Mouse (Mus musculus): ENCODE measurements around the gene Prss35. TPM values are rescaled to one million over a fixed set of nuclear protein-coding genes. Genes with fewer than 3 reads are reported as not detected.

Prss35 gene
- polyA plus RNA-seq (2014; fragmentation: Nextera tagmentation; extraction: Ambion mirVana): 42.5 and 46.1 TPM in 2 replicates

GRCm38 (mm10) chr9:86742959-86743911, at the start of gene Prss35:
TSS of gene Prss35 (plus strand) at chr9:86743649.
- peaks cover 3% of the 10 kb centered on the region; the same call in 1 of the 2 replicates for H3K27me3 ChIP-seq (ENCODE audit: insufficient read depth, low read length)
- DNase-seq (peak; percentile 65), ATAC-seq (ENCODE audit: insufficient read depth) (peak; percentile 65)
- peak within 1 kb of the TSS; percentile 68 for H3K4me2 ChIP-seq
- peak within 1 kb of the TSS; percentile 54 for H3K9ac ChIP-seq
- peak; percentile 32; the same call in 1 of the 2 replicates for TF ChIP-seq CTCF (IDR thresholded peaks at IDR 0.05; ENCODE audit: low read depth)
- H3K27ac ChIP-seq (ENCODE audit: low read depth): peak within 1 kb of the TSS; percentile 12; the same call in 1 of the 2 replicates
- 4% methylated on average over 19 of the region's 19 CpGs for WGBS
- peaks cover 6% of the 10 kb centered on the region for H3K4me1 ChIP-seq (ENCODE audit: insufficient read depth)
- no peaks in the 10 kb centered on the region for H3K36me3 ChIP-seq (ENCODE audit: insufficient read depth)
- H3K9me3 ChIP-seq (ENCODE audit: low read depth, low read length): no peaks in the 10 kb centered on the region
- H3K4me3 ChIP-seq (ENCODE audit: low read depth, low read length): peak within 1 kb of the TSS; percentile 44

- WGBS: 73% methylated on average over 6 of the region's 6 CpGs
- H3K9ac ChIP-seq: no peak overlapping the region
- no peaks in the 10 kb centered on the region for H3K9me3 ChIP-seq (ENCODE audit: low read depth, low read length)
- H3K4me2 ChIP-seq: no peak overlapping the region
- H3K27ac ChIP-seq (ENCODE audit: low read depth): no peak overlapping the region
- H3K4me3 ChIP-seq (ENCODE audit: low read depth, low read length): no peak overlapping the region
- ATAC-seq (ENCODE audit: insufficient read depth): no peak
- H3K27me3 ChIP-seq (ENCODE audit: insufficient read depth, low read length): no peaks in the 10 kb centered on the region
- H3K4me1 ChIP-seq (ENCODE audit: insufficient read depth): no peaks in the 10 kb centered on the region
- no peak for DNase-seq
- no peaks in the 10 kb centered on the region for H3K36me3 ChIP-seq (ENCODE audit: insufficient read depth)
- TF ChIP-seq CTCF (IDR thresholded peaks at IDR 0.05; ENCODE audit: low read depth): no peak
These were observed 49.5 kb upstream of the Prss35 start for GRCm38 (mm10) chr9:86693935-86694334.

- H3K9ac ChIP-seq: no peak overlapping the region
- peak overlapping the region; percentile 83 for H3K4me2 ChIP-seq
- no peaks in the 10 kb centered on the region for H3K27me3 ChIP-seq (ENCODE audit: insufficient read depth, low read length)
- H3K4me1 ChIP-seq (ENCODE audit: insufficient read depth): no peaks in the 10 kb centered on the region
- DNase-seq (no peak), ATAC-seq (ENCODE audit: insufficient read depth) (no peak)
- no peaks in the 10 kb centered on the region for H3K36me3 ChIP-seq (ENCODE audit: insufficient read depth)
- 88% methylated on average over 7 of the region's 7 CpGs for WGBS
- no peak for TF ChIP-seq CTCF (IDR thresholded peaks at IDR 0.05; ENCODE audit: low read depth)
- H3K9me3 ChIP-seq (ENCODE audit: low read depth, low read length): no peaks in the 10 kb centered on the region
- peak overlapping the region; percentile 69 for H3K4me3 ChIP-seq (ENCODE audit: low read depth, low read length)
- no peak overlapping the region for H3K27ac ChIP-seq (ENCODE audit: low read depth)
These were observed 48.8 kb upstream of the Prss35 start for GRCm38 (mm10) chr9:86694644-86695043.

GRCm38 (mm10) chr9:86695199-86695817, 48.1 kb upstream of the Prss35 start:
- ATAC-seq (ENCODE audit: insufficient read depth) (peak; percentile 67), DNase-seq (peak; percentile 43)
- H3K4me1 ChIP-seq (ENCODE audit: insufficient read depth): no peaks in the 10 kb centered on the region
- peak overlapping the region; percentile 78 for H3K9ac ChIP-seq
- H3K36me3 ChIP-seq (ENCODE audit: insufficient read depth): no peaks in the 10 kb centered on the region
- H3K27ac ChIP-seq (ENCODE audit: low read depth): peak overlapping the region; percentile 63; the same call in 1 of the 2 replicates
- H3K4me2 ChIP-seq: peak overlapping the region; percentile 83
- no peak for TF ChIP-seq CTCF (IDR thresholded peaks at IDR 0.05; ENCODE audit: low read depth)
- no peaks in the 10 kb centered on the region for H3K9me3 ChIP-seq (ENCODE audit: low read depth, low read length)
- H3K4me3 ChIP-seq (ENCODE audit: low read depth, low read length): peak overlapping the region; percentile 69
- 1% methylated on average over 56 of the region's 56 CpGs for whole genome bisulfite sequencing
- H3K27me3 ChIP-seq (ENCODE audit: insufficient read depth, low read length): no peaks in the 10 kb centered on the region

GRCm38 (mm10) chr9:86695818-86696261, 47.6 kb upstream of the Prss35 start, which contains the start of gene Me1:
TSS of gene Me1 (minus strand) at chr9:86695953.
- 2% methylated on average over 30 of the region's 46 CpGs for WGBS
- Histone ChIP-seq H3K27me3 (ENCODE audit: insufficient read depth, low read length) (no peaks in the 10 kb centered on the region), H3K4me1 (ENCODE audit: insufficient read depth) (no peaks in the 10 kb centered on the region), H3K4me3 (ENCODE audit: low read depth, low read length) (peak within 1 kb of the TSS; percentile 69), H3K9me3 (ENCODE audit: low read depth, low read length) (no peaks in the 10 kb centered on the region), H3K9ac (peak within 1 kb of the TSS; percentile 78), H3K27ac (ENCODE audit: low read depth) (peak within 1 kb of the TSS; percentile 63; the same call in 1 of the 2 replicates), H3K36me3 (ENCODE audit: insufficient read depth) (no peaks in the 10 kb centered on the region), H3K4me2 (peak within 1 kb of the TSS; percentile 83)
- DNase-seq: peak; percentile 68
- ATAC-seq (ENCODE audit: insufficient read depth): peak; percentile 84
- TF ChIP-seq CTCF (IDR thresholded peaks at IDR 0.05; ENCODE audit: low read depth): no peak

GRCm38 (mm10) chr9:86701264-86701663, 42.2 kb upstream of the Prss35 start:
- 15% methylated on average over 5 of the region's 5 CpGs for WGBS
- Histone ChIP-seq H3K4me1 (ENCODE audit: insufficient read depth) (peaks cover 4% of the 10 kb centered on the region; the same call in 1 of the 2 replicates), H3K9me3 (ENCODE audit: low read depth, low read length) (no peaks in the 10 kb centered on the region), H3K4me2 (no peak overlapping the region), H3K27ac (ENCODE audit: low read depth) (peak overlapping the region; percentile 75; the same call in 1 of the 2 replicates), H3K27me3 (ENCODE audit: insufficient read depth, low read length) (no peaks in the 10 kb centered on the region), H3K4me3 (ENCODE audit: low read depth, low read length) (no peak overlapping the region), H3K9ac (no peak overlapping the region), H3K36me3 (ENCODE audit: insufficient read depth) (no peaks in the 10 kb centered on the region)
- peak; percentile 86 for ATAC-seq (ENCODE audit: insufficient read depth)
- TF ChIP-seq CTCF (IDR thresholded peaks at IDR 0.05; ENCODE audit: low read depth): no peak
- DNase-seq: peak; percentile 62

Data from lung, embryonic 14.5 days (tissue).